Mouse (Mus musculus): ENCODE measurements around the gene Usp22. TPM values are rescaled to one million over a fixed set of nuclear protein-coding genes. Genes with fewer than 3 reads are reported as not detected.
A peak's percentile ranks its signal among the peaks of the same experiment; 100 is the strongest.
"Not testable (repeated sequence)": the region's sequence is repeated elsewhere in the genome, so short reads cannot be mapped to it uniquely, and the experiment has no call there.

The Usp22 gene
- 53.0 and 58.2 TPM in 2 replicates for total RNA-seq (2021)
- long read RNA-seq, experiment 1, full-length matches to known transcripts = 25 of 40 reads
- long read RNA-seq, experiment 1, partial matches to known transcripts = 4 of 40 reads
- long read RNA-seq, experiment 1, other reads (novel, unspliced or antisense) = 11 of 40 reads
- long read RNA-seq, experiment 2, full-length matches to known transcripts = 10 of 19 reads
- long read RNA-seq, experiment 2, partial matches to known transcripts = 1 of 19 reads
- long read RNA-seq, experiment 2, other reads (novel, unspliced or antisense) = 8 of 19 reads

DNA sequence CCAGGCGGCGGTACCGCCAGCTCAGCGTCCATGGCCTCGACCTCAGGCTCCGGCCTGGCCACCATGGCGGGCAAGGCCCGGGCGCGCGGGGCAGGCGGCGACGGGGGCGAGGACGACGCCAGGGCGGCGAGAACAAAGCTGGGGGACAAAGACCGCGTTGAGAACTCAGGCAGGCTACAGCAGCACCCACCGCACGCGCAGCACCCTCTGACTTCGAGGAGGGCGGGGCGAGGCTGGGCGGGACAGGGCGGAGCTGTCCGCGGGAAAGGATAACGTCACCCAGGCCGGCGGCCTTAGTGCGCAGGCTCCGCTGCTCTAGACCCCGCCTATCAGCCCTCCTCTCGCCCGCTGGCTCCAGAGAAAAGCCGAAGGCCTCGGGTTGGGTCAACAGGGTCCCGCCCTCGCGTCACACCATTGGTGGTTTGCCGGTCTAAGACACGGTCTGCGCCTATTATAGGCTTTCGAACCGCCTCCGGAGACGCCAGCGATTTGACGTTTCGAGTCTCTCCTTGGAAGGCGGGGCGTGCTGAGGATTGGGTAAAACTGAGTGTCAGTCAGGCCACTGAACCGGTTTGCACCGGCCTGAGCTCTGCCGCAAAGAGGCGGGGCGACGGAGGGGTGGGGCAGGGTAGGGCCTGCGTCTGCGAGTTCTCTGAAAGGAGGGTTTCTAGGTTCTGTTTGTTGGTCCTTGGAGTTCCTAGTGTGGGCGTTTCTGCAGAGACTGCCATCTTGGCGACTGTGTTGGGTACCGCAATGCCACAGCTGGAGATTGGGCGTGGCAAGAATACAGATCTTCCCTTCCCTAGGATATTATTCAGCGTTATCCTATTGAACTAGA lies at the start of gene Usp22:
Usp22 (minus strand) TSS at position 235 of the 838 bp plus-strand sequence.
- DNase-seq = peak; percentile 100

DNA sequence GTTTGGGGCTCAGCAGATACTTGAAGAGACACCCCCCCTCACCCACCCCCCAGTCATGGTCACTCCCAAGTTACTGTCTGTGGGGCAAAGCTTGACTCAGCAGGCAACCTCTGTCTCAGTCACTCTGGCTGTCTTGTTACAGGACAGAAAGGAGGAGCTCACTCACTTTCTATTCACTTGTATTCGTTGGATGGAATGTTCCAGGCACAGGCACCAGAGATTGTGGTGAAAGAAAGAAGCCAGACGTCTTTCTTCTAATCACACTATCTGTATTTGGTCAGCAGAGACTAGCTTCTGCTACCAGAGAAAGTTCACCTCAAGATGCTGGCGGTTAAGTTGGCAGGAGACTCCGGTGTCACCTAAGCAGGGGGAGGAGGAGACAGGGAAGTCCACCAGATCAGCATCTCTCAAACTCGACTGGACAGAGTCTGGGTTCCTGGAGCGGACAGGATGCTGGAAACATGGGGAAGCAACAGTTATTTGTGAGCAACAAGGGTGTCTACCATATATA lies 49.4 kb upstream of the Usp22 start:
- DNase-seq = no peak

DNA sequence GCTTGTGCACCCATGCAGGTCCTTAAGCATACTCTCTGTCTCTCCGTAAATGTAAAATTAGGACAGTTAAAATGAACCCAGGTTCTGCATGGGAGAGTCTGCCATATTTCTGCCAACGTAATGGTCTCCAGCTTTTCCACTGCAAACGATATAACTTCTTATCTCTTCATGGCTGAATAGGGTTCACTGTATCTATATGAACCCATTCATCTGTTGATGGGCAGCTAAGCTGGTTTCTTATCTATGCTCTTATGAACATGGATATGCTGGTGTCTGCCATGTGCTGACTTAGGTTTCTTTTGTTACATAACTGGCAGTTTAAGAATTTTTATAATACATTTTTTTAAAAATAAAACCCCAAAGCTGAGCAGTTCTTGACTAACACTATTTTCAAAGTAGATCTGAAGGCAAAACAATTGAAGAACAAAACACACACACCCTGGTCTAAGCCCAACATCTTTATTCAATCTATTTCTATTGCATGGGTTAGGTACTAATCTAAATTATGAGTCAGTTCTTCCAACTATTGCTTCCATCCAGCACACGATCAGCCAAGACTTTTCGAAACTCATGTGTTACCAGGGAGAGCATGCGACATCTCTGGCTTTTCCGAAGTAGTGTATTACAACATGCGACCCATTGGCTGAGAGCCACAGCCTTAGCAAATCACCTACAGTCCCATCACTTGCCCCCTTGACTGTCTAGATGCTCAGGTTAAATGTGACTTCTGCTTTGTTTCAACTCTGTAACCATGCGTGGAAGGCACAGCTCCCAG lies 48.3 kb upstream of the Usp22 start:
- DNase-seq = peak; percentile 13

DNA sequence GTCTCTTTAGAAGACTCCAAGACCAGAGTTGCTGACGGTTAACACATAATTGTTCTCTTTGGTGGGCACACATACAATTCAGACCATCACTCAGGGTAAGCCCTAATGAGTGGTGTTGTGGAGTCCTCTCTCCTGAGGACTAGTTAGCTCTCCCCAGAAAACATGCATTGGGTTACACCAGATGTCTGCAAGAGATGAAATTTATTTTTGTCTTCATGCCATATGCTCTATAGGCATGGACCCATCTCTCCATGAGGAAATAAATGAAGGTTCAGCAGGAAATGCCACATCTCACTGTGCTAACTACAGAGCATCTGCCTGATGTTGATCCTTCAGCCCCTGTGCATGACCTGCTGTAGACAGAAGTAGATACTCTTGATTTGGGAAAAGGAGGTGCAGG lies 47.2 kb upstream of the Usp22 start:
- no peak for DNase-seq

DNA sequence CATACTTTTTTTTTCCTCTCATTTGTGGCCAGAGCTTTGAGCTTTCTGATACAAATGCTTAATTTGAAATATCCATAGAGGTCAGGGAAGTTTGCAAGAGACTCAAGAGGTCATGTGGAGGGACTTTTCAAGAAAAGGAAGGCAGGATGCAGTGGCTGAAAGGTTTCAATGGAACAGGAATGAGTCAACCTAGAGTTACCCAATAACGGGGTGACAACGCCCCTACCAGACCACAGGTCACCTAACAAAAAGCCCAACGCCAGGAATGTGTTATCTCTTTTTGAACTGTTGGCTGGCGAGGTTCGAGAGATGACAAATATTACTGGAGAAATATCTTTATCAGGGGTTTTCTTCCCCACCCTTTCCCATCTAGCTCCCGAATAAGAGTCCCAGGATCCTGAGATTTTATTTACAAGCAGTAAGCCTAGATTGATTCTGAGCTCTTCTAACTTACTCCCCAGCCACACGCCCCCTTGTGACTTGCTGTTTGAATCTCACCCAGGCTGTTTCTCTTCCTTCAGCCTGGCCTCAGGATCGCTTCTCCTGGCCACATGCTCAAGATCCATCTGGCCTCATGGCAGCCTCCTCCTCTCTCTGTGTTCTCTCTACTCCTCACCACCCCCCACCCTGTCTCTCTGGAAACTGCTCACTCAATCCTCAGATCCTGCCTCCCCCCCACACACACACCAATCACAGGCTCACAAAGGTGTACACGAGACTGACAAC lies 45.5 kb upstream of the Usp22 start:
- DNase-seq = no peak

DNA sequence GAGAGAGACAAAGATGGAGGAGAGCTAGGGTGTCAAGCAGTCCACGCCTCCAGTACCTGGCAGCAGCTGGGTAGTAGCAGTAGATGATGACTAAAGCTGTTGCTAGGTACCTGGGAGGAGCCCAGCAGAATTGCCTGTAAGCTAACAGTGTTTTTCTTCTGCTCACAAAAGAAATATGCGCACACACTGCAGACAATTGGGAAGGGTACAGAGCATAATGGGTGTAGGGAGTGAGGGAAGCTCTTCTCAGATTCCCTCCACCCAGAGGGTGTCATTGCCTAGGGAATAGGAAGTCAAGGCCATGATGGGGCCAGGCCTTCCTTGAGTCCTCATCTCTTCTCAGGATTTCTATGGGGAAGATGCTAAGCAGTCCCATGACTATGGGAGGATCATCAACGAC lies 41.1 kb upstream of the Usp22 start:
- no peak for DNase-seq

DNA sequence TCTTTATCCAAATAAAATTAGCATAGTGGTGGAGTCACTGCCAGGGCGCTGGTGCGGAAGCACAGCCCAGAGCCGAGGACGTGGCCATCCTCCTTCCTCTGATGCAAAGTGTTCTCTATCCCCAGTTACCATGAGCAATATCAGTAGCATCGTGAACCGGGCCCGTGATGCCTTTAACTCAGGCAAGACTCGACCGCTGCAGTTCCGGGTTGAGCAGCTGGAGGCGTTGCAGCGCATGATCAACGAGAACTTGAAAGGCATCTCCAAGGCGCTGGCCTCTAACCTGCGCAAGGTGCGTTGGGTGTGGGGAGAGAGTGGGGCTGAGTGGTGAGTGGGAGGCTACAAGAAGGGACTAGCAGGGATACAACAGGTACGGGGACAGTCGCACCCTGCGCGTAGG lies 37.2 kb upstream of the Usp22 start:
- peak; percentile 49 for DNase-seq

DNA sequence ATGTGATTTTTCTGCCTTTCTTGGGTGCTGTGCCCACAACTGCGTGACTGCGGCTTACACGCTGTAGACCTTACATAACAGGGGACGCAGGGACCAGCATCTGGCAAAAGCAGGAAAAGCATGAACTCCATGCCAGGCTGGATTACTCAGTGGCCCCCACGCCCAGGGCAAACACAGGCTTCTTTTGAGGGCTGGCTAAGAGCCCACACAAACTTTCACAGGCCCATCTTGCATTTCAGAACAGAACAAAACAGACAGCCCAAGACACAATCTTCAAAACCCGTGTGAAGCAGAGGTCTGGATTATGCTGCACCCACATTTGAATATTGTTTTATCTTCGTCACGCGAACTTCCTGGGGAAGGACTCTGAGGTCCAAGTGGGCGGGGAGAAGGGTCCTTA lies 33.5 kb upstream of the Usp22 start:
- DNase-seq = no peak

DNA sequence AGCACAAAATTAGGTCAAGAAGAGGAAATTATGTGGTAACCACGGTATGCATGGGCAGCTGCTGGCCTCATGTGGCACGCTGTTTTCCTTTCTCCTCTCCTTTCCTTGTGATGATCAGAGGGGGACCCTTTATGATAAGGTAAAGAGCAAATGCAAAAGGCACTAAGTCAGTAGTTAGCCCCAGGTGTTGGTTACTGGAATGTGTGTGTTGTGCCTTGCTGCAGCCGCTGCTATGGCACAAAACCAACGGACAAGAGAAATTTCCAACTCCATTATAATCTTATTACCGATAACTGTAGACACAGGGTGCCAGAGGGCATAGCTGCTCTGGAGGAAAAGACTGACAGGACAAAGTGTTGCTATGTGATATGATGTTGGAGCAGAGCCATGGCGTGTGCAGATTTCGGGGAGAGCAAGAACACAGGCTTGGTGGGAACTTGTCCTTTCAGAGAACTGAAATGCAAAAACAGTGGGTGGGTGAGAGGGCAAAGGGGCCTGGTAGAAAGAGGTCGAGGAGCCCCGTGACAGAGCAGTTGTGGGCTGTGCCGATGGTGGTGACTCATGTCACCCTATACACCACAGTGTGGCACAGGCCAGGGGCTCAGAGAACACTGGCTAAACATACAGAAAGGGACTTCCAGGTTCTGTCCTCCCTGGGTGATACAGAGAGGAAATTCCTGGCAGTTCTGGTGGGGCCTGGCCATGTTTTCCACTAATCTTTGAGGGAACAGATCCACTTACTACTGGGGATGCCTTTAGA lies 32.8 kb upstream of the Usp22 start, which contains the start of gene Aldh3a1:
Aldh3a1 (plus strand) TSS at position 51 of the 760 bp plus-strand sequence.
- DNase-seq = no peak

DNA sequence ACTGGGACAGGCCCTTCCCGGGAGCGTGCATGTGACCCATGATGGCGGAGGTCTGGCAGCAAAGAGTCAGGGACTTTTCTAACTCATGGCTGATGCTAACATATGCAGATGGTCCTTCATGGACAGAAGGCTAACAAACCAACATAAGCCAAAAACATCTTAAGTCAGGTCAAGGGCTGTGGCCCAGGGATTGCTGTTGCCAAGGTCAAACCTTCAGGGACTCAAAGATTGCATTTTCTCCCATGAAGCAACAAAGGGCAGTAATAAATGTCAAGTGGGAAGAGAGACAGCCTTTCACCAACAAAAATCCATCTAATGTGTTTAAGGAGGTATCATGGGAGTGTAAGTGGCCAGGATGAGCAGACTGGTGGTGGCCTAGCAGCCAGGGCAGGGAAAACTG lies 31.3 kb upstream of the Usp22 start:
- DNase-seq = peak; percentile 37

DNA sequence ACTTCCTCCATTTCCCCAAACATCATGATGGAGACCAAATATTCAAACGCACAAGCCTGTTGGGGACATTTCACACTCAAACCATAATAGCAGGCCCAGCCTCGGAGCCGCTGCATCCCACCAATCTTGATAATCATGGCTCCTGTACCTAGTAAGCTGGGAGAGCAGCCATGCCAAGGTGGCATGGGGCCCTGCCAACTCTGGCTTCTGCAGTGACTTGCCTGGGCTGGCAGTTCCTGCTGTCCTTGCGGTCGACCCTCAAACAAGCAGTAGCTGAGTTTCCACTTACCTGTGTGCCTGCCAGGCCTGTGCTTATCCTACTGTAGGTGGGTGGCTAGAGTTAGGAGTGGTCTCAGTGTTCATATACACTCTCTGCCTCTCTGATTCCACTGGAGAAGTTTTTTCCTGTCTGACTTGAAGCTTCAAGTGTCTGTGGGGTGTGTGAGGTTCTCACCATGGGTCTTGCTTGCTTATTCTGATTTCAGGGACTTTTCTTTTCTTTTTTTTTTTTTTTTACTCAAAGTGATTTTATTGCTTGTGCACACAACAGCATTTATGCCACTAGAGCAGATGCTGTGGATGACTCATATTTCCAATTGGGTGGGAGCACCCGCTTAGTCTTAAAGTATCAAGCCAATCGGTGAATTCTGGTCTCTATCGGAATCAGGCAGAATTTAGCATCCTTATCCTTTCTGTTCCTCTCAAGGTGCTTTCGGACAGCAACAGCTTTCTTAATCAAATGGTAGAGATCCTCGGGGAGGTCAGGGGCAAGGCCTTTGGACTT lies 30.5 kb upstream of the Usp22 start:
- DNase-seq = peak; percentile 26

DNA sequence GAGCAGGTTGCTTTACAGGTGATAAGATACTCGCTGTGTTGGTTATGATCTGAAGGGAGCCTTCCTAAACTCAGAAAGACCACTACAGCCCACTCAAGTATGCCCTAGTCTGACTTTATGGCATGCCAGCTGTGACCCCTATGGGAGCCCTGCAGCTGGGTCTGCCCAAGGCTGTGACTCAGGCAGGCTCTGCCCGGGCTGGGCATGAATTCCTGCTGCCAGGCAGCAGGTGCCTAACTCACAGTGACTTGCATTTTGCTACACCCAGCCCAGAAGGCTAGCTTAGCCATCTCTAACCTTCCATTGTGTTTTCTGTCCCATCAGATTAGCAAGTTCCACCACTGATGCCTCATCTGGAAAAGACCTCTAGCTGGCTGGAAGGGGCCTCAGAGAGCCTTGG lies 28.0 kb upstream of the Usp22 start:
- no peak for DNase-seq

DNA sequence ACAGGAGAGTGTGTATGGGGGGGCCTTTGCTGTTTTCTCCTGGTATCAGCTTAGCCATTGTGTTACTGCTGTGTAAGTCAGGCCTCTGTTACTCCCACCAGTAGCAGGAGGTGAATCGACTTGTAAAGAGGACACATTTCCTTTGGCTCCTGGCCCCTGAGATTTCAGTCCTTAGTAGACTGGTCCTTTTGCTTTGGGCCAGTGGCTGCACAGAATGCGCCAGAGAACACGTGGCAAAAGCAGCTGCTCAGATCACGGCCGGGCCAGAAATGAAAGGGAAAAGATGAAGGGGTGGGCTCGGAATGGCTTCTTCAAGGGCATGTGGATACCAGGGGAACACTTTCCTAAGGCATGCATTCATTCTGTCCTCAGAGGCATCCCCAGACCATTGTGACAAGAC lies 27.3 kb upstream of the Usp22 start:
- no peak for DNase-seq

DNA sequence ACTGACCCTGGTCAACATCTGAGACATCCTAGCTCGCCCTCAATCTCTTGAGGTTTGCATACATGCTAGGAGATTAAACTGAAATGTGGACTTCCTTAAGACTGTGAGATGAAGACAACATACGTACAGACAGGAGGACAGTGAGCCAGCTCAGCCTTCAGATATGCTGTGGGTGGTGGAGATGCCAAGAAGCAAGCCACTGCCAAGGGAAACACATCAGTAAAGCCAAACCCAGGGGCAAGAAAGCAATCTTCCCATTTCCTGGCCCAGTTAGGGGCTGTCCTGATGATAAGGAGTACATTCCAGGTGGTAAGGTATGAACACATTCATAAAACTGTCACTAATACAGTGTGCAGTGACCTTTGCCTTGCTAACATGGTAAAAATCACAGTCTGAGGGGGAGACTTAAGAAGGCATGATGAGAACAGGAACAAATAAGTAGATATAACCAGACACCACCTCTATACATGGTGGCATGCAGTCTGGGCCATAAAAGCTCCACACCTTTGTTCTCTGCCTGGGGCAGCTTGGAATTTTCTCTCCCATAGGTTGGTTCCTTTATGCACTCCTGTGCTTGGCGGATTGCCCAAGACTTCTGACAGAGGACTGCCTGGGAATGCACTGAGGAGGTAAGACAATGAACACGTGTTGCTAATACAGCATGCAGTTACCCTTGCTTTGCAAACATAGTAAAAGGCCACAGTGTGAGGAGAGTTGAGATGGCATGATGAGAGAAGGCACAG lies 24.9 kb upstream of the Usp22 start:
- no peak for DNase-seq

DNA sequence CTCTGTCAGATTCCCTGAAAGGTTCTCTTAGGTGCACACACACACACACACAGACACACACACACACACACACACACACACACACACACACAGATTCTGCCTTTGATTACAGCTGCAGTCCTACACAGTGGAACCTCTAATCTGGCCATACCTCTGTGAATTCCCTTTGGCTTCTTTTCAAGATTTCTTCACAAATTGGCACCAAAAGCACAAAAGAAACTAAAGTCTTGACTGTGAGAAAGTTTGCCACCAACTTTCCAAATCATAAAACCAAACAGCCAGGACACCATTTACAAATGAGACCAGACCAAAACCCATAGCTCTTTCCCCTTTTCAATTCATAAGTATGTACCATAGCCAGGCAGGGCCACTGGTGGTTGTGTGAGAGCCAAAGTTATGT lies 23.1 kb upstream of the Usp22 start:
- DNase-seq = no peak

DNA sequence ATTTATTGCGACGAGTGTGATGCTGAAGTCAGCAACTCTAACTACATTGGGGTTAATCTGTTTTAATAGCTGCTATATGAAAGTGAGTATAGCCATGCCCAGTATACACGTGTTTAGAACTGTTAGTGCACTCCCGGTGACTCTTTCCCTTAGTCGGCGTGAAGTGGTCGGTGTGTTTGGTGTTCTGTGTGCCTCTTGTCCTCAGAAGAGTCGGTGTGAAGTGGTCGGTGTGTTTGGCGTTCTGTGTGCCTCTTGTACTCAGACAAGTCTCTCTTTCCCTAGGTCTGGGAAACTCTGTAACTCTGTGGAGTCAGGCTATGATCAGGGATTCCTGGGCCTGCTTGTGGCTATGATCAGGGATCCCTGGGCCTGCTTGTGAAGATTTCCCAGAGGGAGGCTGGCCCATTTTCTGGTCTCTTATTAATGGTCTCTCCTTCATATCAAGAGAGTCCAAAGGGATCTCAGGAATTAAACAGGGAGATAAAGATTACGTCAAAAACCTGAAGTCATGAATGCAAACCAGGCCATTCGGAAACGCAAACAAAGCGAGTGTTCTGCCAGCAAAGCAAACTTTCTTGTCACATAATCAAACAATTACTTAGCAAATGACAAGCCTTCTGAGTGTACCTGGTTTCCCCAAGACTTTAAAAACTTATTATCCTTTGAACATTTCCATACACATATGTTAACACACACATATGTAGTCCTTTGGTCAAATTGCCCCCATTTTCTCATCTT lies 21.9 kb upstream of the Usp22 start:
- DNase-seq = no peak

DNA sequence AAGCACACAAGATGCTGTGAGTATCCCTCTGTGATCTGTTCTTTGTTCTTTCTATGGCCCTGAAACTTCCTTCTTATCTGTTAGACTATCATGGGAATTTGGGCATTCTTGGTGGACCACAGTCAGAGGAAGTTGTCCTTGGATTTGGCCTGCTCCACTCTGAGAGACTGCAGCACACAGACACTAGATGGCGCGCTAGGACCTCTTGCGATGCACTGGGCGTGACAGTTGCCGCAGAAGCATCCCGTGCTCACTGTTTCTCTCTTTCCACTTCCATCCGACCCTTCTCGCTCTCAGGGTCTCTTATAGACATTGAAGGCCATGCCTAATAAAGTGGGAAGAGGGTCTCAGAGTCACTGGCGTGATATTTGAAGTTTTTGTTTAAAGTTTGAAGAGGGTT lies 18.5 kb upstream of the Usp22 start:
- DNase-seq = peak; percentile 90

DNA sequence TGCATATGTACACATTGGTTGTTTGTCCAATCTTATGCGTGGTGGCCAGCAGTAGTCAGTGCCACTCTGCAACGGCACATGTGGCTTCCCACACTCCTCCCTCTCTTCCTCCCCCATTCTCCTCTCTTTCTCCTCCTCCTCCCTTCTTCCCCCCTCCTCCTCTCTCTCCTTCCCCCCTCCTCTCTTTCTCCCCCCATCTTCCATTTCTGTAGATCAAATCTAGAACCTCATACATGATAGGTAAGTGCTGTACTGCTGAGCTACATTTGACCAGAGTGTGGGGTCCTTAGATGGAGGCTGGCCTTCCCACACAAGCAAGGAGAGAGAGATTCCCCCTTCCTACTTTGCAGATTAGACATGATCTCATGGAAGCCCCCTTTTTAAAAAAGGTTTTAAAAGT lies 17.9 kb upstream of the Usp22 start:
- no peak for DNase-seq

DNA sequence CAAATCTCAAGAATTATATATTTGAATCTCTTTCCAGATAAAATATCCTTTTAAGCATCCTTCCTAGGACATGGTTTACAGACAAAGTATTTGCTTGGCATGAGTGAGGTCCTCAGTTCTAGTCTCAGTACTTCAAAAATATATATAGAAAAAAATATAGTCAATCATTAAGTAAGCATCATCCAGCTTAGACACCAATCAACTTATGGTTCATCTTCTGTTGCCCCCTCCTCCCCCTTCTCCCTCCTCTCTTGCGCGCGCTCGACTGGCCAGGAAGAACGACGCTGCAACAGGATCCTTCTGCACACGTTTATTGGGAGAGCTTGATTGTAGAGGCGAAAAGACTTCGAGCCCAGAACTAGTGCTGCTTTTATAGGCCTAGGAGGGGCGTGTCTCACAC lies 17.3 kb upstream of the Usp22 start:
- not testable (repeated sequence) for DNase-seq
